Mouse (Mus musculus) hindbrain, postnatal 0 days (tissue): ENCODE measurements around the gene Abcg2. TPM values are rescaled to one million over a fixed set of nuclear protein-coding genes. Genes with fewer than 3 reads are reported as not detected.
"Not testable (repeated sequence)": the region's sequence is repeated elsewhere in the genome, so short reads cannot be mapped to it uniquely, and the experiment has no call there.

Source experiments
- ATAC-seq: fragments of 200-750 bp; cut with Nextera tagmentation; 2 replicates; pipeline ENCODE4 v1.8.0; 2017; ENCODE audit warnings: mild to moderate bottlenecking, moderate TSS enrichment, moderate library complexity
- DNase-seq: peaks from one replicate; pipeline ENCODE4 v3.0.0-alpha.2; 2015; ENCODE audit warnings: low spot score
- H3K27ac ChIP-seq: fragments of 300-500 bp; sonication (generic); 2 replicates; pipeline ENCODE4 v1.5.1; 2014; ENCODE audit warnings: mild to moderate bottlenecking
- H3K27me3 ChIP-seq: fragments of 300-500 bp; sonication (generic); 2 replicates; pipeline ENCODE4 v1.6.1; 2014; ENCODE audit warnings: low read length, mixed read lengths; ENCODE audit not compliant: insufficient read depth
- H3K36me3 ChIP-seq: fragments of 300-500 bp; sonication (generic); 2 replicates; pipeline ENCODE4 v1.6.1; 2014; ENCODE audit warnings: low read length, mixed read lengths; ENCODE audit not compliant: insufficient read depth
- H3K4me1 ChIP-seq: fragments of 300-500 bp; sonication (generic); 2 replicates; pipeline ENCODE4 v1.6.1; 2014; ENCODE audit warnings: antibody characterized with exemption, low read length, mixed read lengths; ENCODE audit not compliant: insufficient read depth
- H3K4me2 ChIP-seq: fragments of 300-500 bp; sonication (generic); 2 replicates; pipeline ENCODE4 v1.6.1; 2014; ENCODE audit warnings: low read depth, mild to moderate bottlenecking, low read length, moderate library complexity, mixed read lengths
- H3K4me3 ChIP-seq: fragments of 300-500 bp; sonication (generic); 2 replicates; pipeline ENCODE4 v1.5.1; 2014; ENCODE audit warnings: low read length
- H3K9ac ChIP-seq: fragments of 300-500 bp; sonication (generic); replicated peaks from 2 replicates; pipeline ENCODE4 v1.6.1; 2014; ENCODE audit warnings: mild to moderate bottlenecking, low read length, moderate library complexity, mixed read lengths
- H3K9me3 ChIP-seq: fragments of 300-500 bp; sonication (generic); 2 replicates; pipeline ENCODE4 v1.6.1; 2016; ENCODE audit warnings: low read length, mixed read lengths
- CTCF ChIP-seq: IDR thresholded peaks from 2 replicates; pipeline ENCODE4 v1.5.1; 2016; ENCODE audit warnings: antibody characterized with exemption, control low read depth, low read depth
- WGBS: fragments of 180-500 bp; shearing (Covaris S2); extraction: QIAGEN DNeasy Blood & Tissue Kit; methylation state at CpG from one replicate; pipeline ENCODE4 v1.1.7; 2014; 5-methylcytosine and 5-hydroxymethylcytosine counted together
- polyA plus RNA-seq: library from polyadenylated mRNA; unstranded; fragments of >200 nt; fragmentation: Nextera tagmentation; extraction: Ambion mirVana; gene quantifications from 2 replicates; pipeline ENCODE4 v1.2.1, GENCODE M21; 2015
- total RNA-seq: library from RNA; depleted of rRNA; stranded (reverse); fragments of >200 nt; gene quantifications from 2 replicates; pipeline ENCODE4 v1.2.3, GENCODE M21; 2014; rRNA removed

The Abcg2 gene
- 18.3 and 30.3 TPM in 2 replicates for total RNA-seq
- 33.1 and 38.6 TPM in 2 replicates for polyA plus RNA-seq

DNA sequence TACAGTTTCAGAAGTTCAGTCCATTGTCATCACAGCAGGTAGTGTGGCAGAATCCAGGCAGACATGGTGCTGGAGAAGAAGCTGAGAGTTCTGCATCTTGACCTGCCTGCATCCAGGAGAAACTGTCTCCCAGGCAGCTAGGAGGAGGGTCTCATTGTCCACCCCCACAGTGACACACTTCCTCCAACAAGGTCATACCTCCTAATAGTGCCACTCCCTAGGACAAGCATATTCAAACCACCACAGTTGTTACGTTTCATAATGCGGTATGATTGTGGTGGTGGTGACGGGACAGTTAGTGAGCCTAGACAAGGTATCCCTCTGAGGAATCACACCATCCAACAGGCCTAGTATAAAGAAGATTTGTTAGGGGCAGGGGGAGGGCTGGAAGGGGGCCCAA, at the start of gene Abcg2:
TSS of gene Abcg2 (plus strand) at position 301 of the 400 bp plus-strand sequence.
- H3K36me3 ChIP-seq, H3K4me3 ChIP-seq, ATAC-seq, H3K4me1 ChIP-seq, H3K9ac ChIP-seq, H3K27me3 ChIP-seq, H3K9me3 ChIP-seq, H3K27ac ChIP-seq, H3K4me2 ChIP-seq, DNase-seq: not testable (repeated sequence)
- 91% methylated on average over 3 of the region's 3 CpGs for WGBS

DNA sequence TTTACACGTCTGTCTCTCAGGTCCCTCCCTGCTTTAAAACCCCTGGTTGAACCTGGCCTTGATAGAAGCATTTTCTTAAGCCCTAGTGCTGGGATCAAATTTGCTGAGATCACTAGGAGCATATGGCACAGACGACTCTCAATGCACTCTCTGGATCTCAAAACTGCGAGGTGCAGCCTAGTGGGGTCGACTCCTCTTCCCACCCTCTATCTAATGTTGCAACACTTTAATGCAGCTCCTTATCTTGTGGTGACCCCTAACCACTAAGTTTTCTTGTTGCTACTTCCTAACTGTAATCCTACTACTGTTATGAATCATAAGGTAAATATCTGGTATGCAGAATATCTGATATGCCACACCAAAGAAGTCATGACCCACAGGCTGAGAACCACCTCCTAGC, 44.1 kb upstream of the Abcg2 start:
- not testable (repeated sequence) for H3K9me3 ChIP-seq, DNase-seq, ATAC-seq, H3K4me3 ChIP-seq, H3K4me1 ChIP-seq, H3K4me2 ChIP-seq, H3K36me3 ChIP-seq, H3K27ac ChIP-seq, H3K27me3 ChIP-seq, H3K9ac ChIP-seq
- 69% methylated on average over 4 of the region's 4 CpGs for WGBS

DNA sequence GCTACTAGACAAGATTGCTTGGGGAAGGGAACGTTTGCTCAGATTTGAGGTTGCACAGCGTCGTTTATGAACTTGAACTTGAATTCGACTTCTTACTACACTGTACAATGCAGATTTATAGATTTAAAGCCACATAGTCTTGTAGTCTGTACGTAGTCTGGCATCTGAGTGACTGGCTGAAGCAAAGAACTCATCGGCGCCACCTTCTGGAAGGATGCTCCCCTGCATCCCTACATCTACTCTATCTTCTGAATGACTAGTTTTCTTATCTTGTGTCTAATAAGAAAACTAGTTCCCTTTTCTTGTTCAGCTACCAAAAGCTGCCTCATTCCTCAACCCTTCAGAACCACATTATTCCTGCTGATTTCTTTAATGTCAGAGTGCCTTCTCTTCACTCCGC, 41.5 kb upstream of the Abcg2 start:
- peak; percentile 57 for TF ChIP-seq CTCF
- H3K4me1 ChIP-seq, H3K36me3 ChIP-seq, H3K9ac ChIP-seq, H3K27me3 ChIP-seq, ATAC-seq, H3K4me2 ChIP-seq, H3K27ac ChIP-seq, H3K9me3 ChIP-seq, H3K4me3 ChIP-seq: not testable (repeated sequence)
- peak; percentile 52 for DNase-seq
- WGBS: 58% methylated on average over 8 of the region's 8 CpGs

DNA sequence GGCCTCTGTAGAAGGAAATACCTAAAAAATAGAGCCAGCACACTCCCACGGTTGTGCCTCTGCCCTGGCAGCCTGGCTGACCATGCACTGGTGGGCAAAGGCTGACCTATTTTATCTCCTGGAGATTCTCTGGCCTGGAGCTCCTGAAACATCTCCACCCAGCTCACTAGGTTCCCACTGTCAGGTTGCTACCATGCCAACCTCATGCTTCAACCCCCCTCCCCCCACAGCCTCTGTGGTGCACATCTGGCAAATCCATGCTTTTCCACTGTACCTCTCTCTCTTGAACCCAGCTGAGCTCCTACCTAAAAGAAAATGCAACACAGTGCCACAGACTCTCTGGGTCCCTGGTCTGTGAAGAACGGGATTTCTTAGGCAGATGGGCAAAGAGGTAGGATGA, 39.4 kb upstream of the Abcg2 start:
- H3K9me3 ChIP-seq, DNase-seq, H3K4me3 ChIP-seq, H3K27me3 ChIP-seq, H3K4me2 ChIP-seq, H3K9ac ChIP-seq, ATAC-seq, H3K4me1 ChIP-seq, H3K36me3 ChIP-seq, H3K27ac ChIP-seq: not testable (repeated sequence)
- 46% methylated on average over 2 of the region's 2 CpGs for WGBS

DNA sequence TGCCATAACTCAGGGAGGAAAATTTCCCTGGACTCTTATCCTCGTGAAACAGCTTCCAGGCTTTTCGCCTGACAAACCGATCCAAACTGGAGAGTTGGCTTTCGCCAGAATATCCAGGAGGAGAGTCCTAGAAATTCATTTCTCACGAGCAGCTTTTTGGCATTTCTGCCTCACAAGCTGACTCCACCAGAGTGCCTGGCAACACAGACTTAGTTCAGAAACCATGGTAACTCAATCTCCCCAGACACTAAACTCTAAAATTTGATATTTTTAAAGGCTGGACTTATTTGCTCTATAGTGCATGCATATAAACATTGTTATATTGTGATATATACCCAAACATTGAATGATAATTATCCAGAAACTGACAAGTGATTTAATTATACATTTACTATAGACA, 38.3 kb upstream of the Abcg2 start:
- not testable (repeated sequence) for ATAC-seq, H3K27me3 ChIP-seq, H3K9me3 ChIP-seq, H3K36me3 ChIP-seq, H3K4me2 ChIP-seq, H3K9ac ChIP-seq, H3K4me1 ChIP-seq, H3K27ac ChIP-seq, H3K4me3 ChIP-seq
- WGBS: 61% methylated on average over 5 of the region's 5 CpGs
- DNase-seq: peak; percentile 4

DNA sequence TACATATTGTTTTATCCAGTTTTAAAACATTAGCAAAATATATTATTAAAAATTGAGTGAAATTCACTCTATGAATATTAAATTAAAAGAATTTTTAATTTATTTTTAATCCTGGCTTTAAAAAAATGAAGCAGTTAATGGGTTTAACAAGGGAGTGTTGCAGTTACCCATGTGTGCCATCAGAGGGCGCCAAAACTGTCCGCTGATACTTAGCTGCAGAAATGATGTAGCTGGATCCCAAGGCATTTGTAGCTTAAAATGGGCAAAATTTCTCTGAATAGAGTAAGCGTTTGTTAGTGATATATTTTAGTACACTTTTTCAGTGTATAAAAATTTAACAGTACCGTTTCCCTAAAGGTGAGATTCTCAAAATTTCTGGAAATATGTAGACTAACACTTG, 37.5 kb upstream of the Abcg2 start:
- TF ChIP-seq CTCF: peak; percentile 84
- WGBS: 8% methylated on average over 4 of the region's 4 CpGs
- Histone ChIP-seq H3K27me3 (no peaks in the 10 kb centered on the region), H3K4me2 (no peak overlapping the region), H3K9ac (no peak overlapping the region), H3K36me3 (no peaks in the 10 kb centered on the region), H3K27ac (no peak overlapping the region), H3K4me1 (no peaks in the 10 kb centered on the region), H3K4me3 (no peak overlapping the region), H3K9me3 (no peaks in the 10 kb centered on the region)
- DNase-seq: peak; percentile 84
- ATAC-seq: no peak

DNA sequence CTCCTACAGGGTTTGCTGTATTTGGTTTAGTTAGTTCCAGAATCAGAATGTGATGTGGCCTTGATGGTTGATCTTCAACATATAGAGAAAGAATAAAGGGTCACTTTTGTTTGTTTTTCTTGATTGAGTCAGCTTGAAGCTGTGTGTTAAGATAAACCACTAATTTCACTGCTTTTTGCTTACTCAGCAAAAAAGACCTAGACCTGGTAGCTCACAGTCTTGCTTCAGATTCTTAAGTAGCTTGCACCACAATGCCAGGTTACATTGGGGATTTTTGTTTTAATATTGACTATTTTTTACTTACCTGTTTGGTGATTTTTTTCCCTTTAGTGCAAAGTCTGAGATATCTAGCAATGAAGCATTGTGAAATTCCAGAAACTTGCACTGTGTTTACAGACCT, 30.5 kb upstream of the Abcg2 start:
- H3K4me3 ChIP-seq, H3K4me1 ChIP-seq, H3K27ac ChIP-seq, H3K4me2 ChIP-seq, DNase-seq, H3K9me3 ChIP-seq, H3K9ac ChIP-seq, H3K27me3 ChIP-seq, H3K36me3 ChIP-seq, ATAC-seq: not testable (repeated sequence)

DNA sequence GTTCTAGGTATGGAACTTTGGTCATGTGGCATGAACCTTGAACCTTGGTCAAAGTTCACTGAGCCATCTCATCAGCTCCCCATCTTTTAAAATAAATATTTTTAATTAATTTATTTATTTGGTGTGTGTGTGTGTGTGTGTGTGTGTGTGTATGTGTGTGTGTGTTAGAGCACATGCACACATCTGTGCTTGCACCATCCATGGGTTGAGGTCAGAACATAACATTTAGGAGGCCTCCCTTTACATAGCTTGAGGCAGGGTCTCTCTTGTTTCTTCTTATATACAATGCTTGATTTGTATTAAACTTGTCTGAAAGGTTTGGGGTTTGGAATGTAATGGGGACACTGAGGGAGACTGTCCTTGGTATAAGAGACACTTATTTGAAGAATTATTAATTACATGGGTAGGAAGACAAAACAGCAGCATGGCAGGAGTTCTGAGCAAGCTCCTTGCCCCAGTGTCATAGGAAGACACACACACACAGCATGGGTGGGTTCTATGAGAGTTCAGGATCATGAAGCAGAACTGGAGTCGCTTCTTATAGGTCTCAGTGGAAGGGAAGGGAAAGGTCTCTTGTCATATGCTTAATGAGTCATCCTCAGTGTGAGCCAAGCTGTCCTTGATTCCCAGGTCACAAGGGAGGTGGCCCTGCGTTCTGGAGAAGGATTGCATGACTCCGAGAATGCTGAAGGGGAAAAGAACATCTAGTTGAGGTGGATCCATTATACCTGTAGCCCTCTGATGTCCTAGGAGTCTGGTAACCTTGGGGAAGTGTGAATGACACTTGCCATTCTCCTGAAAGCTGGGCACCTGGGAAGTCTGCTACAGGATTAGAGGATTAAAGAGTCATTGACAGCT, 9.9 kb downstream of the Abcg2 start:
- not testable (repeated sequence) for H3K4me3 ChIP-seq, H3K4me1 ChIP-seq, H3K36me3 ChIP-seq, H3K4me2 ChIP-seq, DNase-seq, H3K9me3 ChIP-seq, H3K9ac ChIP-seq, H3K27ac ChIP-seq, H3K27me3 ChIP-seq
- 49% methylated on average over 3 of the region's 3 CpGs for WGBS
- peak; percentile 46; the same call in 1 of the 2 replicates for ATAC-seq

DNA sequence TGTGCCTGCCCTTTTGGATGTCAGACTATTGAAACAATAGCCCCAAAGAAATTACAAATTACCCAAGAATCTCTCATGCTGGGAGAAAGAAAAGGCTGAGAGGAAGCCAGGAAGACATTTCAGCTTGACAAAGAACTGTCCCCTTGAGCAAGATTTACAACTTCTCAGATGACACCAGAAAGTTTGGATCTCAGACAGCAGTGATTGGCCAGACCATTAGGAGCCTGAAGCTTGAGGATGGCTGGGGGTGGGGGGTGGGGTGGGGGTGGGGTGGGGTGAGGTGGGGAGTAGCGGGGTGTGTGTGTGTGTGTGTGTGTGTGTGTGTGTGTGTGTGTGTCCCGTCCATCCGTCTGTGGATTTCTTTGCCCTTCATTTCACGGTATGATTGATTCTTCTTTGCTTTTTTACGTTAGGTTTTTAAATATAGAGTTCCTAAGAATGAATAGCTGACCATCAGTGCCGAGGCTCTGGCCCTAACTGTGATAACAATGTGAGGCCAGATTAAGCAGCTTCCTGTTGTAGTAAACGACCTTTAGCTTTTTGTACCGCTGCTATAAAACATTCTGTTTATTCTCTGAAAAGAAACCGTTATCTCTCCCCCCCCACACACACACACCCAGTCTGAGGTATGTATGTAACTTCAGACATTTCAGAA, 11.4 kb downstream of the Abcg2 start:
- H3K36me3 ChIP-seq, H3K4me1 ChIP-seq, H3K27me3 ChIP-seq, H3K9me3 ChIP-seq: not testable (repeated sequence)
- H3K9ac ChIP-seq: peak overlapping the region; percentile 2; the same call in 1 of the 2 replicates
- peak overlapping the region; percentile 60 for H3K4me2 ChIP-seq
- DNase-seq (peak; percentile 19), ATAC-seq (peak; percentile 77)
- peak overlapping the region; percentile 31 for H3K4me3 ChIP-seq
- H3K27ac ChIP-seq: peak overlapping the region; percentile 22
- WGBS: 3% methylated on average over 9 of the region's 9 CpGs
